In genomic region chr2:77268612-77269239, GRCm38 (mm10) we compare ENCODE assay signal across 9 mouse cellular contexts. TPM values are rescaled to one million over a fixed set of nuclear protein-coding genes. Genes with fewer than 3 reads are reported as not detected.
DNase-seq lines count a peak whose midpoint lies in the region; ATAC-seq and TF ChIP-seq lines count a peak whose summit lies in the region.
"Had no signal": no experiment of that assay in that cellular context is flagged by ENCODE, and none has a peak within 500 bp of the region (broad histone marks: within the 10 kb centered on the region; RNA-seq: fewer than 3 reads in every experiment).

No protein-coding gene starts in this region.

- peaks cover 5% of the 10 kb centered on the region for H3K4me1 ChIP-seq in hindbrain, embryonic 16.5 days (ENCODE audit: control insufficient read depth, insufficient read depth, low read depth, low read length)
- peaks cover 32% of the 10 kb centered on the region for H3K4me1 ChIP-seq in hindbrain, embryonic 12.5 days
- H3K4me1 ChIP-seq in testis, adult 2 months (ENCODE audit: control insufficient read depth, insufficient read depth, low read length), result no peaks in the 10 kb centered on the region

- no peaks in the 10 kb centered on the region for H3K27me3 ChIP-seq in hindbrain, embryonic 16.5 days (replicated peaks; ENCODE audit: control insufficient read depth, insufficient read depth, low read length)
- no peaks in the 10 kb centered on the region for H3K27me3 ChIP-seq in hindbrain, embryonic 12.5 days
- no peaks in the 10 kb centered on the region for H3K27me3 ChIP-seq in testis, adult 2 months (ENCODE audit: control insufficient read depth, insufficient read depth, low read length)
- H3K27me3 ChIP-seq: limb, embryonic 15.5 days had no signal

- no peak overlapping the region for H3K4me2 ChIP-seq in hindbrain, embryonic 16.5 days (ENCODE audit: low read length)
- no peak overlapping the region for H3K4me2 ChIP-seq in hindbrain, embryonic 12.5 days (replicated peaks)
- H3K4me2 ChIP-seq: limb, embryonic 15.5 days had no signal

- H3K36me3 ChIP-seq in hindbrain, embryonic 16.5 days (ENCODE audit: control insufficient read depth, insufficient read depth, low read length), result no peaks in the 10 kb centered on the region
- H3K36me3 ChIP-seq in hindbrain, embryonic 12.5 days, result 0 out of 2 replicates have a peak, but pooled peaks cover 3% of the 10 kb centered on the region
- H3K36me3 ChIP-seq in testis, adult 2 months (ENCODE audit: control insufficient read depth, insufficient read depth, low read length), result 0 out of 2 replicates have a peak, but pooled peaks cover 1% of the 10 kb centered on the region
- H3K36me3 ChIP-seq: limb, embryonic 15.5 days had no signal

- ATAC-seq in hindbrain, embryonic 16.5 days, result no peak
- ATAC-seq in hindbrain, embryonic 12.5 days (ENCODE audit: low FRiP score), result no peak
- ATAC-seq in megakaryocyte-erythroid progenitor cell, adult 5-6 weeks (replicated peaks; ENCODE audit: low FRiP score, low TSS enrichment, poor library complexity, severe bottlenecking), result no peak

- peak overlapping the region; percentile 36; the same call in 1 of the 2 replicates for H3K27ac ChIP-seq in hindbrain, embryonic 16.5 days (ENCODE audit: low read depth, low read length)
- H3K27ac ChIP-seq in hindbrain, embryonic 12.5 days, result no peak overlapping the region
- peak overlapping the region; percentile 1; the same call in 1 of the 2 replicates for H3K27ac ChIP-seq in testis, adult 2 months (ENCODE audit: control insufficient read depth, insufficient read depth, low read depth, low read length)
- H3K27ac ChIP-seq: limb, embryonic 15.5 days had no signal

- no peak overlapping the region for H3K9ac ChIP-seq in hindbrain, embryonic 16.5 days (ENCODE audit: low read depth, low read length)
- H3K9ac ChIP-seq in hindbrain, embryonic 12.5 days, result no peak overlapping the region
- H3K9ac ChIP-seq: limb, embryonic 15.5 days had no signal

- TF ChIP-seq POLR2A in testis, adult 2 months (IDR thresholded peaks at IDR 0.05; ENCODE audit: control insufficient read depth, low read depth, low read length), result no peak

- H3K4me3 ChIP-seq in hindbrain, embryonic 16.5 days (ENCODE audit: low read length), result no peak overlapping the region
- no peak overlapping the region for H3K4me3 ChIP-seq in hindbrain, embryonic 12.5 days
- H3K4me3 ChIP-seq in testis, adult 2 months (ENCODE audit: control insufficient read depth, low read depth, low read length), result no peak overlapping the region
- H3K4me3 ChIP-seq: limb, embryonic 15.5 days had no signal

- DNase-seq in adrenal gland, adult (ENCODE audit: inconsistent age in 2 of 2, low spot score in 1 of 2), result peak; percentile 36 to 72
- DNase-seq in adrenal gland, adult 8-10 months, result no peak
- no peak for DNase-seq in testis, postnatal 10 days (ENCODE audit: low spot score)
- no peak for DNase-seq in yolk sac, embryonic 10.5 days (ENCODE audit: low spot score)

- no peak for TF ChIP-seq CTCF in testis, adult 2 months (IDR thresholded peaks at IDR 0.05; ENCODE audit: control insufficient read depth, insufficient read depth, insufficient replicate concordance, low read depth, low read length)

- 74% methylated on average over 5 of the region's 5 CpGs for WGBS in hindbrain, embryonic 16.5 days
- WGBS in hindbrain, embryonic 12.5 days, result 91% methylated on average over 5 of the region's 5 CpGs

- no peaks in the 10 kb centered on the region for H3K9me3 ChIP-seq in hindbrain, embryonic 16.5 days (ENCODE audit: control insufficient read depth, low read length)
- no peaks in the 10 kb centered on the region for H3K9me3 ChIP-seq in hindbrain, embryonic 12.5 days (replicated peaks)
- H3K9me3 ChIP-seq: limb, embryonic 15.5 days had no signal

RNA-seq across cellular contexts. Expression of gene Sestd1, which starts 11.7 kb away (rescaled TPM):
- 10 to 100 TPM; 18.8 to 23.2 (median 20.4) TPM for total RNA-seq in adrenal gland, adult 8-10 months (2022)
- polyA plus RNA-seq in hindbrain, embryonic 16.5 days (2015; fragmentation: Nextera tagmentation; extraction: Ambion mirVana), result 21.5 and 22.0 TPM in 2 replicates
- polyA plus RNA-seq in hindbrain, embryonic 12.5 days (2016; fragmentation: Nextera tagmentation; extraction: Ambion mirVana), result 33.8 and 34.4 TPM in 2 replicates
- polyA plus RNA-seq in testis, adult 2 months (2012; rRNA removed), result 8.4 and 9.6 TPM in 2 replicates
- total RNA-seq in megakaryocyte-erythroid progenitor cell, adult 5-6 weeks (2014; fragmentation: Nextera tagmentation), result 1.3 and 2.0 TPM in 2 replicates
- 5.1 and 5.4 TPM in 2 replicates for total RNA-seq in megakaryocyte-erythroid progenitor cell, adult 5-6 weeks (2017)

Comparison
In these comparisons a context has a peak if more than half of its experiments do, and no peak if none do; other contexts are left out.
1. DNase-seq: peak in adrenal gland, adult (2 of 2); none in adrenal gland, adult 8-10 months (single experiment), testis, postnatal 10 days (single experiment) and yolk sac, embryonic 10.5 days (single experiment).